Mouse (Mus musculus): ENCODE data around the gene Samhd1. TPM values are rescaled to one million over a fixed set of nuclear protein-coding genes. Genes with fewer than 3 reads are reported as not detected.

The Samhd1 gene
- polyA plus RNA-seq, 1 experiment from 2014 or later, result 27.5 TPM

GRCm38 (mm10) chr2:157081331-157081730, 53.7 kb downstream of the Samhd1 start:
- no peaks in the 10 kb centered on the region for H3K9me3 ChIP-seq (ENCODE audit: control insufficient read depth, low read length)
- no peaks in the 10 kb centered on the region for H3K36me3 ChIP-seq (ENCODE audit: control insufficient read depth, insufficient read depth, low read length)
- no peaks in the 10 kb centered on the region for H3K27me3 ChIP-seq (ENCODE audit: control insufficient read depth, insufficient read depth, low read length)
- ATAC-seq (ENCODE audit: insufficient number of reproducible peaks, low FRiP score, low TSS enrichment, low read depth) (no peak), DNase-seq (ENCODE audit: low spot score) (no peak)
- no peak overlapping the region for H3K27ac ChIP-seq (replicated peaks; ENCODE audit: low read depth, low read length)
- H3K9ac ChIP-seq (ENCODE audit: low read length), result no peak overlapping the region
- H3K4me3 ChIP-seq (ENCODE audit: low read depth, low read length), result no peak overlapping the region
- no peak overlapping the region for H3K4me2 ChIP-seq (ENCODE audit: low read depth, severe bottlenecking)
- peaks cover 16% of the 10 kb centered on the region for H3K4me1 ChIP-seq (ENCODE audit: control insufficient read depth, insufficient read depth, low read length)
- WGBS, result 91% methylated on average over 8 of the region's 8 CpGs

GRCm38 (mm10) chr2:157079701-157080180, 55.3 kb downstream of the Samhd1 start:
- H3K4me3 ChIP-seq (ENCODE audit: low read depth, low read length), result peak overlapping the region; percentile 95
- peak overlapping the region; percentile 97 for H3K27ac ChIP-seq (replicated peaks; ENCODE audit: low read depth, low read length)
- H3K27me3 ChIP-seq (ENCODE audit: control insufficient read depth, insufficient read depth, low read length), result no peaks in the 10 kb centered on the region
- WGBS, result 11% methylated on average over 16 of the region's 16 CpGs
- DNase-seq (ENCODE audit: low spot score) (no peak), ATAC-seq (ENCODE audit: insufficient number of reproducible peaks, low FRiP score, low TSS enrichment, low read depth) (no peak)
- peaks cover 30% of the 10 kb centered on the region for H3K4me1 ChIP-seq (ENCODE audit: control insufficient read depth, insufficient read depth, low read length)
- H3K36me3 ChIP-seq (ENCODE audit: control insufficient read depth, insufficient read depth, low read length), result no peaks in the 10 kb centered on the region
- H3K4me2 ChIP-seq (ENCODE audit: low read depth, severe bottlenecking), result peak overlapping the region; percentile 95
- H3K9ac ChIP-seq (ENCODE audit: low read length), result peak overlapping the region; percentile 99
- no peaks in the 10 kb centered on the region for H3K9me3 ChIP-seq (ENCODE audit: control insufficient read depth, low read length)

- Histone ChIP-seq H3K9ac (ENCODE audit: low read length) (peak within 1 kb of the TSS; percentile 99), H3K27me3 (ENCODE audit: control insufficient read depth, insufficient read depth, low read length) (no peaks in the 10 kb centered on the region), H3K4me2 (ENCODE audit: low read depth, severe bottlenecking) (peak within 1 kb of the TSS; percentile 95), H3K4me3 (ENCODE audit: low read depth, low read length) (peak within 1 kb of the TSS; percentile 95), H3K36me3 (ENCODE audit: control insufficient read depth, insufficient read depth, low read length) (0 out of 2 replicates have a peak, but pooled peaks cover 2% of the 10 kb centered on the region), H3K4me1 (ENCODE audit: control insufficient read depth, insufficient read depth, low read length) (peaks cover 37% of the 10 kb centered on the region), H3K27ac (replicated peaks; ENCODE audit: low read depth, low read length) (peak within 1 kb of the TSS; percentile 97), H3K9me3 (ENCODE audit: control insufficient read depth, low read length) (no peaks in the 10 kb centered on the region)
- WGBS, result under 1% methylated on average over 107 of the region's 136 CpGs
- peak; percentile 88 for DNase-seq (ENCODE audit: low spot score)
- ATAC-seq (ENCODE audit: insufficient number of reproducible peaks, low FRiP score, low TSS enrichment, low read depth), result peak; percentile 89
Measured at GRCm38 (mm10) chr2:157078793-157079700, 56.0 kb downstream of the Samhd1 start, which contains the start of gene Soga1. Gene Soga1, minus strand, starts transcription at chr2:157079254.

- 0 out of 2 replicates have a peak, but pooled peaks have one; percentile 5 for ATAC-seq (ENCODE audit: insufficient number of reproducible peaks, low FRiP score, low TSS enrichment, low read depth)
- Histone ChIP-seq H3K4me3 (ENCODE audit: low read depth, low read length) (peak overlapping the region; percentile 95), H3K36me3 (ENCODE audit: control insufficient read depth, insufficient read depth, low read length) (peaks cover 6% of the 10 kb centered on the region), H3K9ac (ENCODE audit: low read length) (peak overlapping the region; percentile 99), H3K4me2 (ENCODE audit: low read depth, severe bottlenecking) (peak overlapping the region; percentile 95), H3K4me1 (ENCODE audit: control insufficient read depth, insufficient read depth, low read length) (peaks cover 43% of the 10 kb centered on the region), H3K27ac (replicated peaks; ENCODE audit: low read depth, low read length) (peak overlapping the region; percentile 97), H3K27me3 (ENCODE audit: control insufficient read depth, insufficient read depth, low read length) (no peaks in the 10 kb centered on the region), H3K9me3 (ENCODE audit: control insufficient read depth, low read length) (no peaks in the 10 kb centered on the region)
- peak; percentile 59 for DNase-seq (ENCODE audit: low spot score)
- under 1% methylated on average over 72 of the region's 79 CpGs for WGBS
Measured at GRCm38 (mm10) chr2:157078059-157078792, 56.8 kb downstream of the Samhd1 start.

GRCm38 (mm10) chr2:157077641-157078058, 57.4 kb downstream of the Samhd1 start:
- Histone ChIP-seq H3K4me2 (ENCODE audit: low read depth, severe bottlenecking) (peak overlapping the region; percentile 95), H3K9me3 (ENCODE audit: control insufficient read depth, low read length) (no peaks in the 10 kb centered on the region), H3K27me3 (ENCODE audit: control insufficient read depth, insufficient read depth, low read length) (no peaks in the 10 kb centered on the region), H3K9ac (ENCODE audit: low read length) (peak overlapping the region; percentile 99), H3K4me1 (ENCODE audit: control insufficient read depth, insufficient read depth, low read length) (peaks cover 45% of the 10 kb centered on the region), H3K27ac (replicated peaks; ENCODE audit: low read depth, low read length) (0 out of 2 replicates have a peak overlapping the region, but pooled peaks have one; percentile 22), H3K4me3 (ENCODE audit: low read depth, low read length) (peak overlapping the region; percentile 95), H3K36me3 (ENCODE audit: control insufficient read depth, insufficient read depth, low read length) (peaks cover 8% of the 10 kb centered on the region)
- DNase-seq (ENCODE audit: low spot score), result peak; percentile 46
- under 1% methylated on average over 15 of the region's 15 CpGs for WGBS
- no peak for ATAC-seq (ENCODE audit: insufficient number of reproducible peaks, low FRiP score, low TSS enrichment, low read depth)

GRCm38 (mm10) chr2:157077160-157077559, 57.9 kb downstream of the Samhd1 start:
- peak overlapping the region; percentile 95 for H3K4me2 ChIP-seq (ENCODE audit: low read depth, severe bottlenecking)
- H3K27ac ChIP-seq (replicated peaks; ENCODE audit: low read depth, low read length), result no peak overlapping the region
- H3K4me3 ChIP-seq (ENCODE audit: low read depth, low read length), result peak overlapping the region; percentile 95
- no peaks in the 10 kb centered on the region for H3K9me3 ChIP-seq (ENCODE audit: control insufficient read depth, low read length)
- H3K9ac ChIP-seq (ENCODE audit: low read length), result peak overlapping the region; percentile 99
- ATAC-seq (ENCODE audit: insufficient number of reproducible peaks, low FRiP score, low TSS enrichment, low read depth), result no peak
- DNase-seq (ENCODE audit: low spot score), result no peak
- 44% methylated on average over 5 of the region's 5 CpGs for WGBS
- H3K4me1 ChIP-seq (ENCODE audit: control insufficient read depth, insufficient read depth, low read length), result peaks cover 45% of the 10 kb centered on the region
- no peaks in the 10 kb centered on the region for H3K27me3 ChIP-seq (ENCODE audit: control insufficient read depth, insufficient read depth, low read length)
- H3K36me3 ChIP-seq (ENCODE audit: control insufficient read depth, insufficient read depth, low read length), result peaks cover 8% of the 10 kb centered on the region

- H3K4me1 ChIP-seq (ENCODE audit: control insufficient read depth, insufficient read depth, low read length), result peaks cover 49% of the 10 kb centered on the region
- H3K9me3 ChIP-seq (ENCODE audit: control insufficient read depth, low read length), result no peaks in the 10 kb centered on the region
- H3K27me3 ChIP-seq (ENCODE audit: control insufficient read depth, insufficient read depth, low read length), result no peaks in the 10 kb centered on the region
- no peak overlapping the region for H3K9ac ChIP-seq (ENCODE audit: low read length)
- peaks cover 8% of the 10 kb centered on the region for H3K36me3 ChIP-seq (ENCODE audit: control insufficient read depth, insufficient read depth, low read length)
- DNase-seq (ENCODE audit: low spot score) (no peak), ATAC-seq (ENCODE audit: insufficient number of reproducible peaks, low FRiP score, low TSS enrichment, low read depth) (no peak)
- H3K4me2 ChIP-seq (ENCODE audit: low read depth, severe bottlenecking), result peak overlapping the region; percentile 95
- H3K27ac ChIP-seq (replicated peaks; ENCODE audit: low read depth, low read length), result no peak overlapping the region
- WGBS, result 85% methylated on average over 7 of the region's 7 CpGs
- peak overlapping the region; percentile 95; the same call in 1 of the 2 replicates for H3K4me3 ChIP-seq (ENCODE audit: low read depth, low read length)
Measured at GRCm38 (mm10) chr2:157076585-157076984, 58.5 kb downstream of the Samhd1 start.

- H3K27ac ChIP-seq (replicated peaks; ENCODE audit: low read depth, low read length), result no peak overlapping the region
Measured at GRCm38 (mm10) chr2:157075685-157076084, 59.4 kb downstream of the Samhd1 start.

More at GRCm38 (mm10) chr2:157075685-157076084, 59.4 kb downstream of the Samhd1 start:
- Histone ChIP-seq H3K9ac (ENCODE audit: low read length) (no peak overlapping the region), H3K27me3 (ENCODE audit: control insufficient read depth, insufficient read depth, low read length) (no peaks in the 10 kb centered on the region), H3K4me3 (ENCODE audit: low read depth, low read length) (no peak overlapping the region), H3K4me1 (ENCODE audit: control insufficient read depth, insufficient read depth, low read length) (peaks cover 49% of the 10 kb centered on the region), H3K36me3 (ENCODE audit: control insufficient read depth, insufficient read depth, low read length) (peaks cover 8% of the 10 kb centered on the region), H3K4me2 (ENCODE audit: low read depth, severe bottlenecking) (peak overlapping the region; percentile 18; the same call in 1 of the 2 replicates), H3K9me3 (ENCODE audit: control insufficient read depth, low read length) (no peaks in the 10 kb centered on the region)
- DNase-seq (ENCODE audit: low spot score) (no peak), ATAC-seq (ENCODE audit: insufficient number of reproducible peaks, low FRiP score, low TSS enrichment, low read depth) (no peak)
- 73% methylated on average over 3 of the region's 3 CpGs for WGBS

All from limb, embryonic 11.5 days (tissue).